ENCODE assay signal across 15 mouse cellular contexts in the genomic region with DNA sequence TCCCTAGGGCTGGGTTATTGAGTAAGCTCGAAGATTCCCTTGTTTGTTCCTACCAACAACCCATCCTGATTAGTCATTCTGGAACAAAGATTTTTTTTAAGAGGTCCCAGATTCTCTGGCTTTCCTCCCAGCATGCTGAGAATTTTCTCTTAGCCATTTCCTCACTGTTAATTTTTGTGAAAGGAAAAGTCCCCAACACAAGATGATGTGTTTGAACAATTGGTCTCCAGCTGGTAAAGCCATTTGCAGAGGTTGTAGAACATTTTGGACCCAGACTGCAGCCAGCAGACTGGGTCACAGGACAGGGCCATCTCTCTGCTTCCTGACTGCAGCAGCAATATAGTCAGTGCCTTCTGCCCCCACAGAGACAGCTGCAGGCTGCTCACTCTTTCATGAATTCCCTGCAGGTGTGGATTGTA. TPM values are rescaled to one million over a fixed set of nuclear protein-coding genes. Genes with fewer than 3 reads are reported as not detected.
A peak's percentile ranks its signal among the peaks of the same experiment; 100 is the strongest.
DNase-seq lines count a peak whose midpoint lies in the region; TF ChIP-seq lines count a peak whose summit lies in the region.
"Had no signal": no experiment of that assay in that cellular context is flagged by ENCODE, and none has a peak within 500 bp of the region (broad histone marks: within the 10 kb centered on the region; RNA-seq: fewer than 3 reads in every experiment).

No protein-coding gene starts in this region.

- H3K4me3 ChIP-seq in thymus, adult 2 months (ENCODE audit: control insufficient read depth, insufficient read depth, low read length) = no peak overlapping the region
- H3K4me3 ChIP-seq: limb, embryonic 15.5 days; megakaryocyte, embryonic 14.5 days had no signal

- H3K27ac ChIP-seq in thymus, adult 2 months (ENCODE audit: control insufficient read depth, insufficient read depth, low read length) = peak overlapping the region; percentile 80
- H3K27ac ChIP-seq: limb, embryonic 15.5 days had no signal

- 61% methylated on average over 1 of the region's 1 CpGs for WGBS in thymus, adult 2 months

- no peaks in the 10 kb centered on the region for H3K27me3 ChIP-seq in thymus, adult 2 months (ENCODE audit: control insufficient read depth, insufficient read depth, low read length)
- H3K27me3 ChIP-seq: limb, embryonic 15.5 days; megakaryocyte, embryonic 14.5 days had no signal

- no peak for TF ChIP-seq POLR2A in thymus, adult 2 months (IDR thresholded peaks at IDR 0.05; ENCODE audit: control insufficient read depth, extremely low read depth, insufficient read depth, low read length, poor library complexity)

- DNase-seq in adipocyte (ENCODE audit: low spot score) = peak; percentile 71
- DNase-seq in fibroblast of lung, adult 2 months (ENCODE audit: low read depth) = peak; percentile 65
- DNase-seq in heart, postnatal 14 days = peak; percentile 51 to 60
- peak; percentile 49 for DNase-seq in thymus, adult 2 months
- no peak for DNase-seq in urinary bladder, postnatal 4 days (ENCODE audit: low spot score in 2 of 2)
- no peak for DNase-seq in left cerebral cortex, postnatal 14 days (ENCODE audit: low spot score in 2 of 2)
- no peak for DNase-seq in layer of hippocampus, adult 11-12 months (ENCODE audit: low spot score)
- DNase-seq: adrenal gland, adult 2 months; cerebellum, adult 11 months; right cerebral cortex, adult 18-20 months had no signal

- no peaks in the 10 kb centered on the region for H3K36me3 ChIP-seq in thymus, adult 2 months (ENCODE audit: control insufficient read depth, insufficient read depth, low read length)
- H3K36me3 ChIP-seq: G1E; limb, embryonic 15.5 days had no signal

- no peak for TF ChIP-seq CTCF in thymus, adult 2 months (IDR thresholded peaks at IDR 0.05; ENCODE audit: borderline replicate concordance, control insufficient read depth, extremely low read depth, insufficient read depth, low read length, poor library complexity)

- peaks cover 13% of the 10 kb centered on the region for H3K4me1 ChIP-seq in thymus, adult 2 months (replicated peaks; ENCODE audit: control insufficient read depth, insufficient read depth, low read length)
- H3K4me1 ChIP-seq: limb, embryonic 15.5 days had no signal

- intact Hi-C loops in heart, postnatal 14 days (cut with DNase I) = no loop called here
- intact Hi-C loops in left cerebral cortex, postnatal 14 days (cut with DNase I) = no loop called here

RNA-seq across cellular contexts. Expression of a gene that starts 28.3 kb away (rescaled TPM):
- total RNA-seq in heart, postnatal 14 days (2021) = 10 to 100 TPM; 57.1 to 63.8 TPM
- 151 and 205 TPM in 2 replicates for polyA plus RNA-seq in thymus, adult 2 months (2012; rRNA removed)
- 10 to 100 TPM; 18.9 to 20.2 TPM for total RNA-seq in left cerebral cortex, postnatal 14 days (2021)

RNA-seq across cellular contexts. Expression of a gene that starts 58.3 kb away (rescaled TPM):
- total RNA-seq in heart, postnatal 14 days (2021) = not detected
- polyA plus RNA-seq in thymus, adult 2 months (2012; rRNA removed) = 0.11 TPM in 1 of 2 replicates, not detected in the other
- total RNA-seq in left cerebral cortex, postnatal 14 days (2021) = not detected
- total RNA-seq: adrenal gland, adult 2 months; layer of hippocampus, adult 18-20 months had no signal
- polyA plus RNA-seq: adrenal gland, adult 2 months; G1E; stomach, embryonic 14.5 days had no signal

Comparison
In these comparisons a context has a peak if more than half of its experiments do, and no peak if none do; other contexts are left out.
1. DNase-seq: peak in adipocyte (single experiment), fibroblast of lung, adult 2 months (single experiment), heart, postnatal 14 days (2 of 2) and thymus, adult 2 months (single experiment); none in urinary bladder, postnatal 4 days (0 of 2), left cerebral cortex, postnatal 14 days (0 of 2) and layer of hippocampus, adult 11-12 months (single experiment).